Mouse (Mus musculus): ENCODE measurements around the gene Deaf1. TPM values are rescaled to one million over a fixed set of nuclear protein-coding genes. Genes with fewer than 3 reads are reported as not detected.

Gene Deaf1
- polyA plus RNA-seq, 1 experiment from 2014 or later, result 34.3 TPM

- ATAC-seq (ENCODE audit: insufficient number of reproducible peaks, low FRiP score), result no peak
- Histone ChIP-seq H3K27ac (ENCODE audit: poor library complexity, severe bottlenecking) (no peak within 1 kb of the TSS), H3K27me3 (replicated peaks) (peaks cover 28% of the 10 kb centered on the region), H3K36me3 (no peaks in the 10 kb centered on the region), H3K4me3 (no peak within 1 kb of the TSS), H3K4me1 (replicated peaks) (peaks cover 6% of the 10 kb centered on the region), H3K4me2 (no peak within 1 kb of the TSS), H3K9ac (no peak within 1 kb of the TSS), H3K9me3 (replicated peaks) (no peaks in the 10 kb centered on the region)
- 73% methylated on average over 11 of the region's 11 CpGs for WGBS
These were observed 50.9 kb downstream of the Deaf1 start, which contains the start of gene Cdhr5 for GRCm38 (mm10) chr7:141276546-141276945. Cdhr5 (minus strand) TSS chr7:141276786.

- Histone ChIP-seq H3K4me1 (replicated peaks) (peaks cover 6% of the 10 kb centered on the region), H3K27ac (ENCODE audit: poor library complexity, severe bottlenecking) (no peak overlapping the region), H3K4me2 (no peak overlapping the region), H3K9me3 (replicated peaks) (no peaks in the 10 kb centered on the region), H3K36me3 (no peaks in the 10 kb centered on the region), H3K9ac (no peak overlapping the region), H3K4me3 (no peak overlapping the region), H3K27me3 (replicated peaks) (peaks cover 24% of the 10 kb centered on the region)
- no peak for ATAC-seq (ENCODE audit: insufficient number of reproducible peaks, low FRiP score)
- WGBS, result 83% methylated on average over 9 of the region's 9 CpGs
These were observed 52.1 kb downstream of the Deaf1 start for GRCm38 (mm10) chr7:141275356-141275755.

GRCm38 (mm10) chr7:141270631-141271030 lies 56.9 kb downstream of the Deaf1 start:
- no peak overlapping the region for H3K4me2 ChIP-seq
- no peaks in the 10 kb centered on the region for H3K9me3 ChIP-seq (replicated peaks)
- H3K36me3 ChIP-seq, result no peaks in the 10 kb centered on the region
- H3K4me1 ChIP-seq (replicated peaks), result no peaks in the 10 kb centered on the region
- WGBS, result 78% methylated on average over 3 of the region's 3 CpGs
- no peak for ATAC-seq (ENCODE audit: insufficient number of reproducible peaks, low FRiP score)
- H3K4me3 ChIP-seq, result no peak overlapping the region
- H3K27ac ChIP-seq (ENCODE audit: poor library complexity, severe bottlenecking), result no peak overlapping the region
- no peak overlapping the region for H3K9ac ChIP-seq
- peaks cover 9% of the 10 kb centered on the region; the same call in 1 of the 2 replicates for H3K27me3 ChIP-seq (replicated peaks)

- no peak for ATAC-seq (ENCODE audit: insufficient number of reproducible peaks, low FRiP score)
- WGBS, result 64% methylated on average over 14 of the region's 14 CpGs
- H3K4me3 ChIP-seq, result no peak overlapping the region
- no peak overlapping the region for H3K27ac ChIP-seq (ENCODE audit: poor library complexity, severe bottlenecking)
- peaks cover 8% of the 10 kb centered on the region for H3K4me1 ChIP-seq (replicated peaks)
- H3K9me3 ChIP-seq (replicated peaks), result no peaks in the 10 kb centered on the region
- peaks cover 3% of the 10 kb centered on the region; the same call in 1 of the 2 replicates for H3K36me3 ChIP-seq
- peak overlapping the region; percentile 38 for H3K4me2 ChIP-seq
- peaks cover 9% of the 10 kb centered on the region; the same call in 1 of the 2 replicates for H3K27me3 ChIP-seq (replicated peaks)
- no peak overlapping the region for H3K9ac ChIP-seq
These were observed 58.3 kb downstream of the Deaf1 start for GRCm38 (mm10) chr7:141269273-141269545.

GRCm38 (mm10) chr7:141268466-141269272 lies 58.8 kb downstream of the Deaf1 start:
- H3K4me3 ChIP-seq, result no peak overlapping the region
- peak overlapping the region; percentile 38 for H3K4me2 ChIP-seq
- H3K27me3 ChIP-seq (replicated peaks), result peaks cover 9% of the 10 kb centered on the region; the same call in 1 of the 2 replicates
- no peaks in the 10 kb centered on the region for H3K9me3 ChIP-seq (replicated peaks)
- WGBS, result 66% methylated on average over 24 of the region's 24 CpGs
- H3K36me3 ChIP-seq, result peaks cover 8% of the 10 kb centered on the region
- no peak for ATAC-seq (ENCODE audit: insufficient number of reproducible peaks, low FRiP score)
- no peak overlapping the region for H3K27ac ChIP-seq (ENCODE audit: poor library complexity, severe bottlenecking)
- no peak overlapping the region for H3K9ac ChIP-seq
- peaks cover 8% of the 10 kb centered on the region for H3K4me1 ChIP-seq (replicated peaks)

GRCm38 (mm10) chr7:141265739-141266561 lies 61.5 kb downstream of the Deaf1 start, which contains the start of gene Irf7:
Irf7 (minus strand) TSS chr7:141266481.
- WGBS, result 6% methylated on average over 25 of the region's 25 CpGs
- peak; percentile 77 for ATAC-seq (ENCODE audit: insufficient number of reproducible peaks, low FRiP score)
- H3K9ac ChIP-seq, result peak within 1 kb of the TSS; percentile 75
- H3K4me2 ChIP-seq, result peak within 1 kb of the TSS; percentile 96
- H3K9me3 ChIP-seq (replicated peaks), result no peaks in the 10 kb centered on the region
- H3K27ac ChIP-seq (ENCODE audit: poor library complexity, severe bottlenecking), result no peak within 1 kb of the TSS
- H3K4me3 ChIP-seq, result peak within 1 kb of the TSS; percentile 62
- peaks cover 35% of the 10 kb centered on the region for H3K36me3 ChIP-seq
- H3K4me1 ChIP-seq (replicated peaks), result peaks cover 8% of the 10 kb centered on the region
- H3K27me3 ChIP-seq (replicated peaks), result 0 out of 2 replicates have a peak, but pooled peaks cover 4% of the 10 kb centered on the region

- ATAC-seq (ENCODE audit: insufficient number of reproducible peaks, low FRiP score), result no peak
- Histone ChIP-seq H3K27ac (ENCODE audit: poor library complexity, severe bottlenecking) (no peak overlapping the region), H3K27me3 (replicated peaks) (0 out of 2 replicates have a peak, but pooled peaks cover 4% of the 10 kb centered on the region), H3K9me3 (replicated peaks) (no peaks in the 10 kb centered on the region), H3K9ac (peak overlapping the region; percentile 75; the same call in 1 of the 2 replicates), H3K4me1 (replicated peaks) (peaks cover 8% of the 10 kb centered on the region), H3K4me3 (peak overlapping the region; percentile 62; the same call in 1 of the 2 replicates), H3K36me3 (peaks cover 41% of the 10 kb centered on the region), H3K4me2 (peak overlapping the region; percentile 96)
- WGBS, result 49% methylated on average over 11 of the region's 11 CpGs
These were observed 62.1 kb downstream of the Deaf1 start for GRCm38 (mm10) chr7:141265411-141265738.

- Histone ChIP-seq H3K9me3 (replicated peaks) (no peaks in the 10 kb centered on the region), H3K27me3 (replicated peaks) (0 out of 2 replicates have a peak, but pooled peaks cover 4% of the 10 kb centered on the region), H3K9ac (no peak overlapping the region), H3K36me3 (peaks cover 46% of the 10 kb centered on the region), H3K4me1 (replicated peaks) (peaks cover 8% of the 10 kb centered on the region), H3K27ac (ENCODE audit: poor library complexity, severe bottlenecking) (no peak overlapping the region), H3K4me3 (no peak overlapping the region), H3K4me2 (peak overlapping the region; percentile 96)
- WGBS, result 27% methylated on average over 12 of the region's 12 CpGs
- ATAC-seq (ENCODE audit: insufficient number of reproducible peaks, low FRiP score), result peak; percentile 26; the same call in 1 of the 2 replicates
These were observed 62.6 kb downstream of the Deaf1 start for GRCm38 (mm10) chr7:141264761-141265410.

- H3K4me3 ChIP-seq, result no peak overlapping the region
- H3K27me3 ChIP-seq (replicated peaks), result 0 out of 2 replicates have a peak, but pooled peaks cover 4% of the 10 kb centered on the region
- H3K4me1 ChIP-seq (replicated peaks), result peaks cover 8% of the 10 kb centered on the region
- no peaks in the 10 kb centered on the region for H3K9me3 ChIP-seq (replicated peaks)
- no peak overlapping the region for H3K4me2 ChIP-seq
- ATAC-seq (ENCODE audit: insufficient number of reproducible peaks, low FRiP score), result no peak
- peaks cover 53% of the 10 kb centered on the region for H3K36me3 ChIP-seq
- 78% methylated on average over 11 of the region's 11 CpGs for WGBS
- no peak overlapping the region for H3K9ac ChIP-seq
- no peak overlapping the region for H3K27ac ChIP-seq (ENCODE audit: poor library complexity, severe bottlenecking)
These were observed 63.3 kb downstream of the Deaf1 start for GRCm38 (mm10) chr7:141264041-141264700.

GRCm38 (mm10) chr7:141263640-141264039 lies 63.9 kb downstream of the Deaf1 start:
- peaks cover 8% of the 10 kb centered on the region for H3K4me1 ChIP-seq (replicated peaks)
- no peak overlapping the region for H3K27ac ChIP-seq (ENCODE audit: poor library complexity, severe bottlenecking)
- 86% methylated on average over 13 of the region's 13 CpGs for WGBS
- no peak overlapping the region for H3K4me2 ChIP-seq
- H3K27me3 ChIP-seq (replicated peaks), result 0 out of 2 replicates have a peak, but pooled peaks cover 2% of the 10 kb centered on the region
- no peak for ATAC-seq (ENCODE audit: insufficient number of reproducible peaks, low FRiP score)
- H3K9ac ChIP-seq, result no peak overlapping the region
- peaks cover 58% of the 10 kb centered on the region for H3K36me3 ChIP-seq
- no peaks in the 10 kb centered on the region for H3K9me3 ChIP-seq (replicated peaks)
- H3K4me3 ChIP-seq, result no peak overlapping the region
